Mouse (Mus musculus): ENCODE data around the gene Crispld2.
A peak's percentile ranks its signal among the peaks of the same experiment; 100 is the strongest.

The Crispld2 gene

DNA sequence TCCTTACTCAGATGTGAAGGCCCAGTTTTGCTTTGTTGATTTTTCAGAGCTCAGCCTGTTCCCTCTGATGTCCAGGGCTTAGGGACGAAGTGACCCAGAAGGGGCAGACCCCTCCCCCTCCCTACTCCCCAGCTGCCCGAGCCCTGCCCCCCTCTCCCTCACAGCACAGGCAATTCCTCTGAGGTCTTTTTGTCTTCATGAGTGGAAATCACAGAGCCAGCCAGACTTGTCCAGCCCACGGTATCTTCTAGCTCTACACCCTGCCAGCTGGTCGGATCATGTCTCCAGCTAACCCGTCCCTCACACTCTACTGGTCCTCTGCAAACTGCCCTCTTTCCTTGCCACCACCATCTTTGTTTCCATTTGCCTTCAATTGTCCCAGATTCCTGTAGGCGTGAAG lies 42.2 kb downstream of the Crispld2 start:
- no peak for DNase-seq (ENCODE audit: low read depth, low spot score)

DNA sequence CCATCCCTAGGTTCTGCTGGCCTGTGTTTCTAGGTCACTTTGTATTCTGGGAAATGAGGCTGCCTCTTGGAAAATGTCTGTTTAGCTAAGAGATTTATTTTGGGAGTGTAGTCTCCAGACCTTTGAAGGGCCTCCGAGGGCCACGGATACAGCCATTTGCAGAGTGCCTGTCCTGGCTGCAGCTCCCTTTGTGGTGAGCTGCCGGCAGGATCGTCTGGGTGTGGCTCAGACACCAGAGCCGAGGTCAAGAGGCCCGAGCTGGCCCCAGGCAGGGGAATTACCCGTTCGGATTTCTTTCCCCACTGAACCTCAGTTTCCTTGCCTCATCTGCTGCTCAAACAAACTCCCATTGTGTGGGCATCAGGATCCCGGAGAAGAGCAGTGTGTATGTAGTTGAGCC lies 43.9 kb downstream of the Crispld2 start:
- DNase-seq (ENCODE audit: low read depth, low spot score): no peak

DNA sequence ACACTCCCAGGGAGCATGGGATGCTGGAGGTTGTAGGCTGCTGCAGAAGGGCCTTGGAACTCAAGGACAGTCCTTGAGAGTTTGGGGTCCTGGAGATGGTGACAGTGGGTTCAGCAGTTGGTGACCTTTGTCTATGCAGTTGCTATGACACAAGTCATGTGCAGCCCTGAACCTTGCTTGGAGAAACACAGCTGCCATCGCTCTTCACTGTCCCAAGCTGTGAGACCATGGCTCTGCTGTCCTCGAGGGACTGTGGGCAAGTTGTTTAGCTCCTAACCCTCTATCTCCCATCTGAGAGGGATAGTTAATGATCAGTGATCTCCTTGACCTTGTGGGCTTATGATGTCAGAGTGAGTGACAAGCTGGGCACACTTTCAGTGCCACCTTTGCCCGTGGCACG lies 44.3 kb downstream of the Crispld2 start:
- DNase-seq (ENCODE audit: low read depth, low spot score): no peak

DNA sequence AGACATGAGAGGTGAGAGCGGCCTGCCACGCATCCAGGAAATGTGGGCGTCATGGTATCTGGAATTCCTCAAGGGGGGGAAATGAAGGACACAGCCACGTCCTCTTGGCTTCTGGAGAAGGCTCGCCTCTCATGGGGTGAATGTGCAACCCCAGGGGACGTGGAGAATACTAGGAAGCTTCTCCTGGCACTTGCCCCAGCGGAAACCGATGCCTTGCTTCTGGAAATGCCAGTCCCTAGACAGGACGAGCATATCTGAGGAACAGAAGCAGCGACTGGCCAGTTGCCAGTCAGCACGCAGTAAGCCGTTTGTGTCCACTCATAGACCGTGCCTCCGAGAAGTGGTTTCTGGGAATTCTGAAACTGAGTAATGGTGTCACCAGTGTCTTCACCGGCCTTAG lies 45.0 kb downstream of the Crispld2 start:
- no peak for DNase-seq (ENCODE audit: low read depth, low spot score)

DNA sequence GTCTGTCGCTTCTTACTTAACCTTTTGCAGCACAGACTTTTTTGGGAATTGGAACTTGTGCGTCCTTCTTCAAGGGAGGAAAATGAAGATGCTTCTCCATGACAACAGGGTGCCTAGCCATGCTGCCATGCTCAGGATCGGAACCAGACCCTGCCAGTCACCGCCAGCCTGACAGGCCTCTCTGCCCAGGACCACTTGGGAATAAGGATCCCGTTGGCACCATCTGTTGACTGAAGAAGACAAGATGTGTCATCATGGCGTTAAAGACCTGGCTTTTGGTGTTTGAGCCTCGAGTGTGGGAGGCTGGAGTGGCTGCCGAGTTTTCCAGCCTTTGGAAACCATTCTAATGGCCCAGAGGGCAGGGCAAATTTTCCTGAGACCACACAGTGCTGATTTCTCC lies 45.4 kb downstream of the Crispld2 start:
- DNase-seq (ENCODE audit: low read depth, low spot score): no peak

DNA sequence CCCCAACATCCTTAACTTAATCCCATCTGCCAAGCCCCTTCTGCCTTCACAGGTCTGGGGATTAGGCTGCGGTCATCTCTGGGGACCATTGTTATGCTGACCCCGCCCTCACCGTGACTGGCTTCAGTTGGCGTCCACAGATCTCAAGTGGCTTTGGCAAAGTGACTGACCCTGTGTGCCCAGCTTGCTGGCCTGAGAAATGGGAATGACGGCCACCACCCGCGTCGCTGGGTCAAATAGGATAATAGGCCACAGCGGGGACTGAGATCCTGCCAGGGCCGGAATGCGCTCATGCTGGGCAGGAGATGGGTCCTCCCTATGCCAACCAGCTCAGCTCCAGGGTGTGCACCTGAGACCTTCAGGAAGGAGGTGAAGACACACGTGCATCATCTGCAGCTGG lies 46.5 kb downstream of the Crispld2 start:
- DNase-seq (ENCODE audit: low read depth, low spot score): no peak

DNA sequence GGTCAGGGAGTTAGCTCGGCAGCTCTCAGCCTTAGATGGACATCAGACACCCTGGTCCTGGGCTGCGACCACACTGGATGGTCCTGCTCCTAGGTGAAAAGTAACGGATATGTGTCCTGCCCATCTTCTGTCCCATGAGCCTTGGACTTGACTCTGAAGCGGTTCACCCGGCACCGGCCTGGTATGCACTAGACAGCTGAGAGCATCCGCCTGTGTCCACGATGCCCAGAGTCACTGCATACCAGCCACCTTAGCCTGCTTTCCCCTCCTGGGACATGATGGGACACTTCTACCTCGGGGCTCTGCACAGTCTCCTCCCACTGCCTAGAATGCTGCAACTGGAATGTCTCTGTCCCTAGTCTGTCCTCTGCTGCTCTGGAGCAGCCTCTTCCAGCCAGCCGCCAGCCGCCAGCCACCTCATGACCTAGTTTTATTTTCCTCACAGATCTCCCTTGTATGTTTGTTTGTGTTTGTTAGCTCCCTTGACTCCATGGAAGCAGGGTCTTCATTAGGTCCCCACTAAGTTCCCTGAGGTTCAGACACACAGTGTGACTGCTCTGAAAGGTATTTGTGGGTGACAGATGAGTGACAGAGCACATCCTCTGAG lies 47.2 kb downstream of the Crispld2 start:
- DNase-seq (ENCODE audit: low read depth, low spot score): no peak

DNA sequence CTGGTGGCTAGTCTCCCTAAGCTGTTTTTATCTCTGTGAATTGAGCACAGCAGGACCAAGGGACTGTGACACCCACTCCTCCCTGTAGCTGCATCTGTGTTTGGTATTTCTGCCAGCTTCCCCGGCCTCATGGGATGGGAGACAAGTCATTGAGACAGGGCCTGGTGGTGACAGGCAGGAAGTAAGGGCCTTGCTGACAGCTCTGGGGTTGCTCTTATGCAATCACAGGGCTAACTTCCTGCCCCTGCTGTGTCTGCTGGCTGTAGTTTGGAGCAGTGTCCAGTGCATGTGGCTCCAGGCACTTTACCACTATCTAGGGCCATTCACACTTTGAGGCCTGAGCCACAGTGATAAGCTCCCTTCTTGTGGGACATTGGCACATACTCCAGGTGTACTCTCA lies 48.6 kb downstream of the Crispld2 start:
- DNase-seq (ENCODE audit: low read depth, low spot score): no peak

DNA sequence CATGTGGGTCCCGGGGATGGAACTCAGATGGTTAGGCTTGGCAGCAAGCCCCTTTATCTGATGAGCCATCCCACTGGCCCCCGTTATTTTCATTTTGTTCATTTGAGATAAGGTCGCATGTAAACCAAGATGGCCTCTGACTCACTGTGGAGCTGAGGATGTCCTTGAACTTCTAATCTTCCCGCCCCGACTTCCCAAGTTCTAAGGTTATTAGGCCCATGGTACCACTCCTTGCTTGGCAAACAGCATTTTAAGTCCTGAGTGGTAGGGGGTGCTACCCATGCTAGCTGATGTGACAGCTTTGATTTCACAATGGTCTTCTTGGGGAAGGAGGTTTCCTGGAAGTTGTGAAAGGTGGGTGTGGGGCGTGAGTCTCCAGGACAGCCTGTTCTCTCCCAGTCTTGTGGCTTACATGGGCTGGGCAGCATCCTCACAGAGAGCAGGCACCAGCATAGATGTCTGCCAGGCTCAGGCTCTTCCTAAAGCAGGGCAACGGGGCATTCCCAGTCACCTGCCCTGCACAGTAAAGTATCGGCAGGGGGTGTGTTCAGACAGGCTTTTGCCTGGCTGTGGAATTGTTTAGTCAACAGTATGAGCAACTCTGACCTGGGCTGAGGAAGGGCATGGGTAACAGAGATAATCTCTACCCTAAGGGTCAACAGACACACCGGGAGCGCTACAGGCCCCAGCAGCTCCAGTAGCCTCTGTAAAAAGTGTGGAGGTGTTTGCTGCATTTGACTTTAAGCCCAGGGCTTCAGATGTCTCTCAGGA lies 50.5 kb downstream of the Crispld2 start:
- no peak for DNase-seq (ENCODE audit: low read depth, low spot score)

DNA sequence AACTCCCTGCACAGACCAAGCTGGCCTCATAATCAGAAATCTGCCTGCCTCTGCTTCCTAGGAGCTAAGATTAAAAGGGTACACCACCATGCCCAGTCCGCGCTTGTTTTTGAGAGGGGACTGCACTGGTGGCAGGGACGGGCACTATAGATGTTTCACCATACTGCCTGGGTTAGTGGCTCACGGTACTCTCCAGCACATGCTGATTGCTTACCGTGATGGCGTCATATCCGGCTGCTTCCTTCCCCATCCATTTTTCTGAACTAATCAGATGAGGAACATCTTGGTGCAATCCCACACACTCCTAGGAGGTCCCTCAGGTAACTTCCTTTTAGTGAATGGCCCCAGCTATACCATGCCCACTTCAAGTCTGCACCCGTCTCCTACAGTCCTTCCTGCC lies 52.7 kb downstream of the Crispld2 start:
- no peak for DNase-seq (ENCODE audit: low read depth, low spot score)

DNA sequence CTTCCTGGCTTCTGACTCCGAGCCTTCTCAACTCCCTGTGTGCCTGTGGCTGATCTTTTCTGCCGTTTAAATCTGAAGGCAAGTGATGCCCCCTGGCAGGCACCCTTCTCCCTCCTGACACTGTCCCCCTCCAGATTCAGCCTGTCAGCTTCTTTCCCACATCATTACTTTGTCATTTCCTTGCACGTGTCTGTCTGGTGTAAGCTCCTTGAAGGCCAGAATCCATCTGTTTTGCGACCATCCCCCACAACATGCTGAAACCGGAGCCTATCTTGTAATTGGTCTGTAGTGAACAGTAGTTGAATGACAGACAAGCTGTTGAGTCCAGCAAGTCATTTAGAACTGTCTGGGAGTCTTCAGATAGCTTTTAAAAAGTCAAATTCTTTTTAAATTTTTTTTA lies 53.2 kb downstream of the Crispld2 start:
- peak; percentile 40 for DNase-seq (ENCODE audit: low read depth, low spot score)

DNA sequence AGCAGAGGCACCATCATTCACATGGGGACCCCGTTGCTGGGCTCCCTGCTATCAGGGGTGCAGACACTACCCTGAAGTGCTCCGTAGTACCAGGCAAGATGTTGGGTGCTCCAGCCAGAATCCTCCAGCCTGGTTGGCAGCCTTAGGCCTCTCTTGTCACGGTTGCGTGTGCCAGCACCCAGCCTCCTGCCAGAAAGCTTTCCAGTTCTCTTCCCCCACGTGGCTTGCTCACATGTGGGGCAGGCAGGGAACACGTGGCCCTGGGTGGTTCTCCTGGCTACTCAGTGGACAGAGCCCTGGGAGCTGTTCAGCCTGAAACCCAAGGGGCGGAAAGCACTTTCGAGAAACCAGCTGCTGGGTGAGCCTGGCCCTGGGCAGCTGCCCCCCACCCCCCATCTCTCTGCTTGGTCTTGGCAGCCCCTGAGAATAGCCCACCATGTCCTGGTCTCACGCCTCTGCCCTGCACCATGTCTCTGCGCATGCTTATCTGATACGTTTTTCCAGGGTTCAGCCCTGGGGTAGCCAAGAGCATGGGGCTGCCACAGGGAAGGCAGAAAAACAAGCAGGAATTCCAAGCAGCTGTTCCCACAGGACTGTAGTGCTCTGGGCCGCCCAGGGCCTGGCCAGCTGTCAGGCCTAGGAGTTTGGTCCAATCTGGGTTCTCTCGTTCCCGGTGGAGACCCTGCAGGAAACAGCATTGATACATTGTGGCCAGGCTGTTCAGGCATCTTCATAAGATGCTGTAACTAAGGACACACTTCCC lies 54.2 kb downstream of the Crispld2 start:
- peak; percentile 20 for DNase-seq (ENCODE audit: low read depth, low spot score)

DNA sequence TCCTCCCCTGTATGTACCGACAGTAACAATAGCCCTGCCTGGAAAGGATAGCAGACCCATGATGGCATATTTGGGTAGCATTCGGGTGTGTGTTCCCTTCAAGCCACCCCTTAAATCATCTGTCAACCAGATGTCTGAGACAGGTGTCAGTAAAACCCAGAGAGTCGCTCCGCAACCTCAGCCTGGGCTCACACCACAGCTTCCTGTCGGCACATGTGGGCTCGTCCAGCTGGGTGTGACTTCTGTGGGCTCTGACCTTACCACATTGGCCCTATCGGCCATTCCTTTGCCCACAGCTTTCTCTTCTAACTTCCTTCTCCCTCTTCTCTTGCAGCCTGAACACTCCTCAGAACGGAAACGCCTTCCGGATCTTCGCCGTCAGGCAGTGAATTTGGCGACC lies 57.7 kb downstream of the Crispld2 start:
- DNase-seq (ENCODE audit: low read depth, low spot score): peak; percentile 14

DNA sequence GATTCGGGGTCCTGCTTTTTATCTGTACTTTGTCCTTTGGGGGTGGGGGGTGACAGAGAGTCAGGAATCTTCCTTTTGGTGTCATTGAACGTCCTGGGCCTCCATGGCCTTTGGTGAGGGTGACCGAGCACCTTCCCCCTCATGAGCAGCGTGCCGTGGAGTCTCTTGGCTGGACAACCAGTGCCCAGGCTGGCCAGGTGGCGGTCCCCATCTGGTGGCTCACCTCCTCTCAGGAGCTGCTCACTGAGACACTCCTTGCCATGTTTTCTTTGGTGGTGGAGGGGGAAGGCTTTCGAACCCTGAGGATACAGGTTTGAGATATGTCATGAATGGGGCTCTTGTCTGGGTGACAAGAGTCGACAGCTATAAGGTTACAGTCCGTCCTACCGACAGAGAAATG lies 58.1 kb downstream of the Crispld2 start:
- no peak for DNase-seq (ENCODE audit: low read depth, low spot score)

DNA sequence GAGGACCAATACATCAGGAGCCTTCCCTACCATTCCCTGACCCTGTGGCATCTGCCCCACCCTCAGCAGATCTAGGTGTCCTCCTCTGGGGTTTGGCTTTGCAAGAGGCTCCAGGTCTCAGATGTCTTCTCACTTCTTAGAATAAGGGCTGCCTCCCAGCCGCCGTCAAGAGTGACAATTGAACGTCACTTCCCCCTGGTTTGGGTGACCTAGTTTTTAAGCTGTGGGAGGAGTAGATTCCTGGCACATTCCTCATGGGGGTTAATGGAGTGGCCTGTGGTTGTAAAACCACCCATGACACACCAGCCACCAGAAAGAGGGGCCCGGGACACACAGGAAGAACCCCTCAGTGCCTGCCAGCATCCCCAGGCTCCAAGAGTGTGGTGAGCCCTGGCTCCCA lies 58.8 kb downstream of the Crispld2 start:
- no peak for DNase-seq (ENCODE audit: low read depth, low spot score)

DNA sequence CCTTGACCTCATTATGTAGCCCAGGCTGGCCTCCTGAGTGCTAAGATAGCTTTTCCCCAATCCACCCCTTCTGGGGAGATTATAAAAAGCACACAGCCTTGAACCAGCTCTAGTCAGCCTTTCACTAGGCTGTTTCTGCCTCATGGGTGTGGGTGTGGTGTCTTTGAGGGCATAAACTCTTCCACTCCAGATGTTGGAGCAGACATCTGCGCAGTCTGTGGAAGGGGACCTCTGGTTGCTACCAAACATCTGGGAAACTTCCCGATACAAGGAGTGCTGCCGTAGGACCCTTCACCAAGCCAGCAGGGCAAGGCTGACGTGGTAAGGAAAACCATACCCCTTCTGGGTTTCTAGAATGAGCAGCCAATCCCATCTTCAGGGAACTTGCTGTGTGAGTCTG lies 59.7 kb downstream of the Crispld2 start:
- DNase-seq (ENCODE audit: low read depth, low spot score): no peak

DNA sequence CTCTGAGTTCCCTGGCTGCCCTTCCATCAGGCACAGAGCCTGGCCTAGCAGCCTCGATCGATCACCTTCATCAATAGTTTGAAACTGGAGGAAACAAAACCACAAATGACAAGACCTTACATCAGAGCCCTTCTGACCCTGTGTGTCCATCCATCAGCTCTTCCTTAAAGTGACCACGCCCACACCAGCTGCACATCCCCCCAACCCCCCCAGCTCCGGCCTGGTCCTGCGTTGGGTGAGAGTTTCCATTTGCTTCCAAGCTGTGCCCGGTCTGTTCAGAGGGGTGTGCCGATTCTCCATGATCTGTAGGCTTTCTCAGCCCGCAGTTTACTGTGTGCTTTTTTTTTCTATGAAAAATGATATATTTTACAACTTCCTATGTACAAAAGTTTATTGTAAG lies 60.1 kb downstream of the Crispld2 start:
- no peak for DNase-seq (ENCODE audit: low read depth, low spot score)

DNA sequence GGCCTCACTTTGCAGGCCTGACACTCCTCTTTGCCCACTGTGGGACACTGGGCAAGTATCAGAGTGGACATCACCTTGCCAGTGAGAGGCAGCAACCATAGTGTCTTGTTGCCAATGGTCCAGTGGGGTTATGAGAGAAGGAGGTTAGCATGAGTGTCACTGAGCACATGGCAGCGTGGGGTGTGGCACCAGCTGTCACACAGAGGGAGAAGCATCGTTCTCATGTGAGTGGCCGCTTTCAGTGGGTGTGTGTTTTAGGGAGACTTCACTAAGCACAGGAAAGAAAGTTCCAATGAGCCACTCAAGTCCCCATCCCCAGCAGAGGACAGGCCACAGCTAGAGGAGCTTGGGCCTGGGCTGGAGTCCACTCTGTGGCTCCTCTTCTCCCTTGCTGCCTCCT lies 62.6 kb downstream of the Crispld2 start:
- DNase-seq (ENCODE audit: low read depth, low spot score): no peak

DNA sequence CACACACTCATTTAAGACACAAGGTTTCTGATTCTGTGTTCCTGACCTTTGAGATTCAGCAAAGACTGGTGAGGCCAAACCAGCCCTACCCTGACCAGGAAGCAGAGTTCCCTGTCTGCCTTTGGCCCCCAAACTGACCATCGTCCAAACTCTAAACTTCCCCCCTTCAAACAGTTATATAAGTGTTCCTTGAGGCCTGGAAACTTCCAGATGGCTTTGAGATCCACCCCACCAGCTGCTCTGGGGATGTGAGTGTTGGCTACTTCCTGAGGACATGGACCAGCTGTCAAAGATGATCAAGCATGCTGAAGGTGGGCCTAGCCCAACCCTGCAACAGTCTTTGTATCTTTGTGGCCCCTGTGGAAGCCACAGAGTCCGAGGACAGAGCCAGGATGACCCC lies 64.8 kb downstream of the Crispld2 start:
- DNase-seq (ENCODE audit: low read depth, low spot score): no peak

DNA sequence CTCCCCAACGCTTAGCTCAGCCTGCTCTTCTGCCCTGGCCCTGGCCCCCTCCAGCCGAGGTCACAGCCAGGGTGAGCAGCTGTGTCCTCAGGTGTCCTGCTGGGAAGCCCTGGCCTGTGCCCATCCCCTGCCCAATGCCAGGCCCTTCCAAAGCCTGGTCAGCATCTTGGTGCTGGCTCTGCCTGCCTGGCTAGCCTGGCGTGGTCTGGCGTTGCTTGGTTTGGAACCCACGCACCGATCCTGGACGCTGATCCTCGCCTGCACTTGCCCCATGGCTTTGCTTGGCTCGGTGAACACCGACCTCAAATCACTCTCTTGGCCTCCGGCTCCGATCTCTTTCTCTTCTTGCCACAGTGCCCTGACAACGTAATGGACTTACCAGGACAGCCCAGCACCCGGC lies 70.5 kb downstream of the Crispld2 start:
- no peak for DNase-seq (ENCODE audit: low read depth, low spot score)

DNA sequence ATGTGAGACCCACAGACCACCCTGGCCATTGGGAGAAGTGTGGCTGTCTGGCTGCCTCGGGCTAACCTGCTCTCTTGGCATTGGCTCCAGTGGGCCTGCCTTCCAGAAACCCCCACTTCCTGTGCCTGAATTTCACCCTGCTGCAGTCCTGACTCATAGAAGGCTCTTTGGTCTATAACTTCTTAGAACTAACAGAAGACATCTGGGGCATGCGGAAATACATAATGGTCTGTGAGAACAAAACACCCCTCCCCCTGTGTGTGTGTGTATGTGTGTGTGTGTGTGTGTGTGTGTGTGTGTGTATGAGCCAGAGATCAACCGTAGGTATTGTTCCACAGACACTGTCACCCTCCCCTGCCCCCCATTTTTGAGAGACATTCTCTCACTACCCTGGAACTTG lies 71.1 kb downstream of the Crispld2 start:
- DNase-seq (ENCODE audit: low read depth, low spot score): no peak

DNA sequence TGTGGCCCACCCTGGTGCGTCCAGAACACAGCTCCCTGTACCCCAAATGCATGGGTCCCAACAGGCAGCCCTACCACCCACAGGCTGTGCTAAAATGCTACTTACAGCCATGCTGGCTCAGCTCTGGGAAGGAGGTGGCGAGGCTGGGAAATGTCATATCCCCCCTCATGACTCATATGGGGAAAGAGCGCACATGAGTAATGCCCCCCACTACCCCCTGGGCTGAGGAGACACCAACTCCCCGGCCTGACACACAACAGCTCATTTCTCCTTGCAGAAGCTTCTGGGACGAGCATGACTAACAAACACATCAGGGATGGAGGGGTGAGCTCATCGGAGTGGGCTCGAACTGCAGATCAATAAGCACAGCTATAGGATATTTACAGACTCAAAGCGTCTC lies 73.4 kb downstream of the Crispld2 start:
- DNase-seq (ENCODE audit: low read depth, low spot score): no peak

DNA sequence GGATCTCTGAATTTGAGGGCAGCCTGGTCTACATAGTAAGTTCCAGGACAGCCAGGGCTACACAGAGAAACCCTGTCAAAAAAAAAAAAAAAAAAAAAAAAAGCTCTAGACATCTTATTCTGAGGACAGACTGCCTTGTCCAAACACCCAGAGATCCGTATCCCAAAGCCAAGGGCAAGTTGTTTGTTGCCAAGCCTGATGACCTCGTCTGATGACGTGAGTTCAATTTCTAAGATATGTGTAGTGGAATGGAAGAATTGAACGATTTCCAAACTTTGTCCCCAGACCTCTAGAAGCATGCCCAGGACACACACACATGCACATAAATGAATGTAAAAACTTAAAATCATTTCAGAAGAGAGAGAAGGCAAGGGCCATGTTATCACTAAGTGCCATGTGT lies 74.0 kb downstream of the Crispld2 start:
- no peak for DNase-seq (ENCODE audit: low read depth, low spot score)

Data from forelimb bud, embryonic 11.5 days (tissue).